Mouse (Mus musculus): ENCODE results near the gene Rtkn2.

GRCm38 (mm10) chr10:67937775-67938174 lies 41.6 kb upstream of the Rtkn2 start:
- TF ChIP-seq GATA1 (IDR thresholded peaks at IDR 0.05; ENCODE audit: low read length) = no peak
- no peak for TF ChIP-seq TAL1 (IDR thresholded peaks at IDR 0.05; ENCODE audit: low read length)

Measured in erythroblast, embryonic 14.5 days (primary cell).